Mouse (Mus musculus) kidney, postnatal 25 days (tissue): ENCODE data around the gene Piwil4.

Experiments used
- DNase-seq, 2 experiments: peaks; one replicate each; pipeline ENCODE4 v3.0.0; 2021; ENCODE audit warnings: mixed read lengths in 2 of 2

Gene Piwil4

DNA sequence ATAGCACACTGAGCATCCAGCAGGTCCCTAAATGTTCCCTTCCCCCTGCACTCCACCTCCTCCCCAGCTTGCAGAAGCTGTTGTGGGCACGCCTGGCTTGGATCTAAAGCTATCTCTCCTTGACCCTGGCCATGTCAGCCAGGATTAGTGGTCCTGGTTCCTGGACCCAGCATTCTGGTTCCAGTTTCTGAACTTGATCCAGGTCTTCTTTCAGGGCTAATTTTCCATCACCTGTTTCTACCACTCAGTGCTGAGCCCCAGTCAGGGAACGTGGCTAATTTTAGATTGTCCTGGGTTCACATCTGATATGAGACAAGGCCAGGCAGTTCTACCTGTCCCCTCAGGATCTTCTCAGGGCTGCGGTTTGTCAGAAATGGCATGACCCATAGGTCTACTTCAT is 74.5 kb downstream of the Piwil4 start:
- DNase-seq = no peak

DNA sequence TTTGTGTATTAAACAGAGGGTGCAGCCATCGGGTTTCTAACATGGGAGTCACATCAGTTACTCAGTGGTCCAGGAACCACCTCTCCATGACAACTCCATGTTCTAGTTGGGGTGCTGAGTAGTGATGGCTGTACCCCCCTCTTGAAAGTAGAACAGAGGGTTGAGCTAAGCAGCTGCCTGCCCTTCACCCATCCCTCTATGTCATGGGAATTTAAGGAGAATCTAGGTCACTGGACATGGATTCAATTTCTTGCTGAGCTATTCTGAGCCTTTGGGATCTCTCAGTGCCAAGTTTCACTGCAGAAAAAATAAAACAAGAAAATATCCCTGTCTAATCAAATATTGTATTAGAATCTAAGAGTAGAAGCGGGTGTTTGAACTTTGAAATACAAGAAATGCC is 76.9 kb downstream of the Piwil4 start:
- DNase-seq = no peak

DNA sequence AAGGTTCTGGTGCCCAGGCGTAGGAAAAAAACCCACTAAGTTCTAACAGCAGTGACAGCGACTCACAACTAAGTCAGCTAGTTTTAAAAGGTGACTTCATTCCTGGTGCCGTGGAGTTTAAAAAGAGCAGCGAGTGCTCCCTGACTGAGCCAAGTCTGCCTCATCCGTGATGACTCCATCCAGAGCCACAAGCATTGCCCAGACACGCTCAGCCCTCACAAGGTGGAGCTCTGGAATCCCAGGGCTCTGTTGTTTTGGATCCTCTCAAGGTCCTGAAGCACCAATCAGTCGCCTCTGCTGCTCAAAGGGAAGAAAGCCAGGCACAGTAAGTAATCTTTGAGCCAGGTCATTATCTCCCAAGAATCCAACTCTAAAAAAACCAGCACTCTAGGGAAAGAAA is 77.7 kb downstream of the Piwil4 start:
- DNase-seq = no peak

DNA sequence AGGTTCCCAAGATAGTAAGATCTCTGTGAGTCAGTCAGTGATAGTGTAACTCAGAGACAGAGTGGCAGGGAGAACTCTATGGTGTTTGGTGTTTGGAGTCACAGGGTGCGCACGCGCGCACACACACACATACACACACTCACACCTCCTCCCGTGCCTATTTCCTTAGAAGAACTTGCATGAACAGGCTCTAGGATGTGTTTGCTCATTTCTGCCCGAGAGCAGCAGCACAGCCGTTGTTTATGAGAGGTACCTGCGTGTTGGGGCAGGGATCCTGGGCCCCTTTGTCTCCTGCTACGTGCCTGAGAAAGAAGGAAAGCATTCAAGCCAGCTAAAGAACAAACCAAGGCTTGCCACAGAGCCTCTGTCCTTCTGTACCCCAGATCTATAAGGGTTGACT is 78.4 kb downstream of the Piwil4 start:
- DNase-seq = no peak

DNA sequence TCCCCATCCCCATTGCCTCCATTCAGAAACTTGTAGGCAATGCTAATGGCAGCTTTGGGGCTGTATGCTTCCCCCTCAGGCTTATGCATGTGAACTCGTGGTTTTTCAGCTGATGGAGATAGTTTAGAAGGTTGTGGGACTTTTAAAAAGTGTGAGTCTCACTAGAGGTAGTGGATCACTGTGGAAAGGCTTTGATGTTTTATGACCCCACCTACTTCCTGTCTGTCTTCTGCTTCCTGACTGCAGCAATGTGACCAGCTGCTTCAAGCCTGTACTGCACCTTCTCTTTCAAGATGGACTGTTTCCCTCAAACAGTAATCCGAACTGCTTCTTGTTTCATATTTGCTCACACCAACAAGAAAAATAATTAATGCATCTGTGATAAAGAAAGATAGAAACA is 82.6 kb downstream of the Piwil4 start:
- no peak for DNase-seq

DNA sequence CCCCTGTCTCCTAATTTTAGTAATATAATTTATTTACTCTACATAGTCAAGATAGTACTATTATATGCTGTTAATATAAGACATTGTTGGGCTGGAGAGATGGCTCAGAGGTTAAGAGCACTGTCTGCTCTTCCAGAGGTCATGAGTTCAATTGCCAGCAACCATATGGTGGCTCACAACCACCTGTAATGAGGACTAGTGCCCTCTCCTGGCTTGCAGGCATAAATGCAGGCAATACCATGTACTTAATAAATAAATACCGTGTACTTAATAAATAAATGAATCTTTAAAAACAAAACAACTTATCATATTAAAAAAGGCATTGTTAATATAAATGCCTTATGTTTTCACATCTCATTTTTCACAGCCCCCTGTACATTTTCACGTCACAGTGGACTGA is 86.5 kb downstream of the Piwil4 start:
- no peak for DNase-seq

DNA sequence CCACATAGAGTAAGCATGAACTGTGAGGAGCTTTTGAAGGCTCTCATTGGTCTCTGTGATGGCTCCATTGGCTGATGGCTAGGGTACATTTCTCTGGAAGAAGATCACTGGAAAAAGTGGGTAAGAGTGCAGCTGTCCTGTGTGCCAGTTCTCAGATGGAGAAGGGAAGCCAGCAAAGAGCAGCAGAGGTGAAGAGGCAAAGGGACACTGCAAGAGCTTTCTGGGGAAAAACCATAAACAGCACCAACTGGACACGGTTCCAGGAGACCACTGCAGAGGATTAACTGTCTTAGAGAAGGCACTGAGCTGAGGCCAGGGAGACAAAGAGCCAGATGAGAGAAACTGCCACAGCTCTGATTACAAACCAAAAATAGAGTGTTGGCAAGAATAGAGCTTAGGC is 87.8 kb downstream of the Piwil4 start:
- DNase-seq = no peak

DNA sequence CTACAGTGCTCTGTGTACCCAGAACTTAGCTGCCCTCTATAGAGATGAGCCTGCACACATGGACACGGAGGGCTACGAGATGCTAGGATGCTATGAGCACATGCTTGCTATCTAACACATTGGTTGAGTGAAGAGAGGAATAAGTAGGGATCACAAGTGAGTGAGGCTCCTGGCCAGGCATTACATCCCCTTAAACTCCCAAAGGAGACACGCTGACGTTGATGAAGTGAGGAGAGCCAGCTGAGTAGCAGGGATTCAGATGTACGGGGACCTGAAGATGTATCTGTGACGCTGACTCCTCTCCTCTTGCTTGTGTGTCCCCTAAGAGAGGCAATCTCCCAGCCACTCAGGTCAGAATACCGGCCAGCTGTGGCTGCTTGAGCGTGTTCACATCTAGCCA is 92.7 kb downstream of the Piwil4 start:
- DNase-seq = no peak

DNA sequence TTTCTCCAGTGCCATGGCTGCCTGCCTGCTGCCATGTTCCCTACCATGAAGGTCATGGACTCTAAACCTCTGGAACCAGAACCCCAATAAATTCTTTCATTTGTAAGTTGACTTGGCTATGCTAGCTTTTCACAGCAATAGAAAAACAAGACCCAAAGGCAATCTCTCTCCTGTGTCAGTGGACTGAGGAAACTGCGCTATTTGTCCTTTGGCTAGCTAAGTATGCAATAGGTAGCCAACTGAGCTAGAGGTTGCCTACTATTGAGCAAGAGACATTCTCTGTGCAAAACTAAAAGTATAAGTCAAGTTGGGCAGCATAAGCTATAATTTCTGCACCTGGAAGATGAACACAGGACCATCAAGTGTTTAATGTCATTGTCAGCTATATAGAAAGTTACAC is 93.9 kb downstream of the Piwil4 start:
- DNase-seq = no peak
